Mouse (Mus musculus): Measurements from ENCODE around the gene Srrm4. TPM values are rescaled to one million over a fixed set of nuclear protein-coding genes. Genes with fewer than 3 reads are reported as not detected.

Srrm4 gene
- total and polyA plus RNA-seq, 3 experiments, result not detected

DNA sequence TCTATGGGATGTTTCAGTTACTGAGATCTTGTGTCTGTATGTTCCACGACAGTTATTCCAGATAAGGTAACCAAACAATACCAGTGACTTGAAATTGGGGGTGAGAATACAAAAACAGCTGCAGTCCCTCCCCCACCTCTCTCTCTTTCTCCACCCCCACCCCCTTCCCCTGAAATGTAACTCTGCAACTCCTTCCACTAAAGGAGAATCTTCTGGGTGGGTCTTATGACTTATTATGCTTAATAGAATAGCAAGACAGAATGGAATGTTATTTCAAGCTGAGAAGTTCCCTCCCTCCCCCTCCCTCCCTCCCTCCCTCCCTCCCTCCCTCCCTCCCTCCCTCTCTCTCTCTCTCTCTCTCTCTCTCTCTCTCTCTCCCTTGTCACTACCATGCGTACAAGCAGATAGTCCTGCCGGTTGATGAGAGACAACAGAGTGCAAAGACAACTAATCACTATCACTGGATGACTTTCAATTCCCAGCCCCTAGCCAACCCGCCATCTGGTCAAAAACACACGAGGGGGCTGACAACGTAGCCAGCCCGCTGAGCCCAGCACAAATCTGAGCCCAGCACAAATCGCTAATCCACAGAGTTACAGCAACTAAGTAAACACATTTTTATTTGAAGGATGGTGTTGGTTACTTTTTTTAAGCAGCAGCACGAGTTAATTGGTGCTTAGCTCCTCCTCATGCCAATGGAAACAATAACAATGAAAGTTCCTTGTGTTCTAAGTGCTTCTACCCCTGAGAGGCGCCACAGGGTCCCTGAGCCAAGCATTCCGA lies 143.0 kb downstream of the Srrm4 start:
- Histone ChIP-seq H3K27me3 (ENCODE audit: control insufficient read depth in 1 of 2, insufficient read depth in 2 of 2, low read length in 2 of 2) (no peaks in the 10 kb centered on the region), H3K4me1 (ENCODE audit: control insufficient read depth in 1 of 2, insufficient read depth in 2 of 2, low read length in 2 of 2) (no peaks in the 10 kb centered on the region), H3K79me2 (ENCODE audit: control insufficient read depth, insufficient read depth, low read length, poor library complexity) (no peaks in the 10 kb centered on the region), H3K36me3 (ENCODE audit: control insufficient read depth in 1 of 2, insufficient read depth in 2 of 2, low read length in 2 of 2) (no peaks in the 10 kb centered on the region), H3K9ac (ENCODE audit: control insufficient read depth, low read depth, low read length, poor library complexity, severe bottlenecking) (no peak overlapping the region), H3K9me3 (replicated peaks; ENCODE audit: insufficient read depth, low read length) (no peaks in the 10 kb centered on the region), H3K27ac (ENCODE audit: control insufficient read depth, low read depth, low read length) (no peak overlapping the region), H3K4me3 (ENCODE audit: control insufficient read depth in 1 of 2, insufficient read depth in 1 of 2, low read depth in 2 of 2, low read length in 2 of 2) (no peak overlapping the region)
- DNase-seq (ENCODE audit: low read depth, low spot score), result no peak
- TF ChIP-seq USF1 (IDR thresholded peaks at IDR 0.05; ENCODE audit: low read depth, low read length), result no peak
- TF ChIP-seq MAFK (IDR thresholded peaks at IDR 0.05; ENCODE audit: borderline replicate concordance, low read depth, low read length), result no peak
- TF ChIP-seq UBTF (IDR thresholded peaks at IDR 0.05; ENCODE audit: borderline replicate concordance, insufficient read depth, low read depth, low read length), result no peak
- TF ChIP-seq MXI1 (IDR thresholded peaks at IDR 0.05; ENCODE audit: low read depth, low read length), result no peak
- TF ChIP-seq MYB (IDR thresholded peaks at IDR 0.05; ENCODE audit: low read depth, low read length), result no peak
- TF ChIP-seq TAL1 (IDR thresholded peaks at IDR 0.05; ENCODE audit: low read length), result no peak
- no peak for TF ChIP-seq NELFE (IDR thresholded peaks at IDR 0.05; ENCODE audit: low read depth, low read length)
- no peak for TF ChIP-seq MAX (IDR thresholded peaks at IDR 0.05; ENCODE audit: low read length)
- TF ChIP-seq NRF1 (IDR thresholded peaks at IDR 0.05; ENCODE audit: insufficient read depth, low read depth, low read length, poor library complexity, severe bottlenecking), result no peak
- TF ChIP-seq RCOR1 (IDR thresholded peaks at IDR 0.05; ENCODE audit: low read depth, low read length), result no peak
- no peak for TF ChIP-seq SIN3A (IDR thresholded peaks at IDR 0.05; ENCODE audit: low read length)
- TF ChIP-seq KAT2A (conservative IDR thresholded peaks at IDR 0.05; ENCODE audit: low read depth, low read length), result no peak

DNA sequence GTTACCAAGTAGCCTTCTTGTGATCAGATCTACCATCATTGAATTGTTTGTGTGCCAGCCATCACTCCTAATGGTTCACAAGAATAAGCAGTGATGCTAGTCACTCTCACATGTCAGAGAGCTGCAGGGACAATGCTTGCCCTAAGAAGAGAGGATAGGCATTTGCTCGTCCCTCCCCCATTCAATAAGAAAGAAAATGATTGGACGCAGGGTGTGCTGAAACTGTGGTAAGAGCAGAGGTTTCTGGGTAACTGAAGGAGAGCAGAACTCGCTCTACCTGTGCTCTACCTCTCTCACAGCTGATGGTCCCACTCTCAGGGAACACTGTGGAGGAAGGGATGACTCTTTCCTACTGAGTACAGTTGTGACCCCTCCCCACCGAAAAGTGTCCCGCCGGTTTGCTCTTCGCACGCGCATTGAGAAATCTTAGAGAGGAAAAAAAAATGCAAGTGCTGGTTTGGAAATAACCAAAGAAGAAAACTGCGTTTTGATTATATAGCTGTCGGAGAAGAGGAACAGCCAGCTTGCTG lies 143.7 kb downstream of the Srrm4 start:
- H3K4me3 ChIP-seq (ENCODE audit: control insufficient read depth in 1 of 2, insufficient read depth in 1 of 2, low read depth in 2 of 2, low read length in 2 of 2), result no peak overlapping the region
- TF ChIP-seq MAZ (IDR thresholded peaks at IDR 0.05; ENCODE audit: low read depth, low read length), result no peak
- TF ChIP-seq MAFK (IDR thresholded peaks at IDR 0.05; ENCODE audit: borderline replicate concordance, low read depth, low read length), result no peak
- TF ChIP-seq SMC3 (IDR thresholded peaks at IDR 0.05; ENCODE audit: low read depth, low read length), result no peak
- no peak overlapping the region for H3K27ac ChIP-seq (ENCODE audit: control insufficient read depth, low read depth, low read length)
- no peak for DNase-seq (ENCODE audit: low read depth, low spot score)
- H3K27me3 ChIP-seq (ENCODE audit: control insufficient read depth in 1 of 2, insufficient read depth in 2 of 2, low read length in 2 of 2), result no peaks in the 10 kb centered on the region
- no peaks in the 10 kb centered on the region for H3K36me3 ChIP-seq (ENCODE audit: control insufficient read depth in 1 of 2, insufficient read depth in 2 of 2, low read length in 2 of 2)
- H3K4me1 ChIP-seq (ENCODE audit: control insufficient read depth in 1 of 2, insufficient read depth in 2 of 2, low read length in 2 of 2), result no peaks in the 10 kb centered on the region
- no peaks in the 10 kb centered on the region for H3K79me2 ChIP-seq (ENCODE audit: control insufficient read depth, insufficient read depth, low read length, poor library complexity)
- no peaks in the 10 kb centered on the region for H3K9me3 ChIP-seq (replicated peaks; ENCODE audit: insufficient read depth, low read length)
- no peak overlapping the region for H3K9ac ChIP-seq (ENCODE audit: control insufficient read depth, low read depth, low read length, poor library complexity, severe bottlenecking)

Data from MEL (cell line).